Mouse (Mus musculus): ENCODE measurements around the gene Lrmp. TPM values are rescaled to one million over a fixed set of nuclear protein-coding genes. Genes with fewer than 3 reads are reported as not detected.
A peak's percentile ranks its signal among the peaks of the same experiment; 100 is the strongest.

Gene Lrmp
- total RNA-seq, 4 experiments from 2014 or later = 1.8 to 8.3 (median 4.6) TPM

GRCm38 (mm10) chr6:145135804-145136203 lies 20.4 kb downstream of the Lrmp start:
- no peak for DNase-seq (ENCODE audit: low spot score in 2 of 2)

DNA sequence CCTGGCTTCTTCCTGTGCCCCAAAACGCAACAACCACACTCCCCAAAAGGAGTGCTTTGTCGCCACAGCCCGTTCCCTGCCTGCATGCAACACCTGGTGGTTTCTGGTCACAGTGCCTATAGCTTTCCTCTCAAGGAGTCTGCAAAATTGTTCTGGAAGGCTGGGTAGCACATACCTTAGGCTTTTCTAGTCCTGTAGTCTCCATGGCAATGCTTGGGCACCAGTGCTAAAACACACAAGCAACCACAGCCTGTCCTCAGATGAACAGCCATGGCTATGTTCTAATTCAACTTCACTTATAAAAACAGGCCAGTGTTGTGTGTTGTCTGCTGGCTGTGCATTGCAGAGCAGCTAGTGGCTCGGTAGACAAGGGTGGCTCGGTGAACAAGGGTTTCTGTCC lies 21.4 kb downstream of the Lrmp start:
- DNase-seq (ENCODE audit: low spot score in 2 of 2) = no peak

GRCm38 (mm10) chr6:145139236-145139635 lies 23.8 kb downstream of the Lrmp start:
- DNase-seq (ENCODE audit: low spot score in 2 of 2) = no peak

DNA sequence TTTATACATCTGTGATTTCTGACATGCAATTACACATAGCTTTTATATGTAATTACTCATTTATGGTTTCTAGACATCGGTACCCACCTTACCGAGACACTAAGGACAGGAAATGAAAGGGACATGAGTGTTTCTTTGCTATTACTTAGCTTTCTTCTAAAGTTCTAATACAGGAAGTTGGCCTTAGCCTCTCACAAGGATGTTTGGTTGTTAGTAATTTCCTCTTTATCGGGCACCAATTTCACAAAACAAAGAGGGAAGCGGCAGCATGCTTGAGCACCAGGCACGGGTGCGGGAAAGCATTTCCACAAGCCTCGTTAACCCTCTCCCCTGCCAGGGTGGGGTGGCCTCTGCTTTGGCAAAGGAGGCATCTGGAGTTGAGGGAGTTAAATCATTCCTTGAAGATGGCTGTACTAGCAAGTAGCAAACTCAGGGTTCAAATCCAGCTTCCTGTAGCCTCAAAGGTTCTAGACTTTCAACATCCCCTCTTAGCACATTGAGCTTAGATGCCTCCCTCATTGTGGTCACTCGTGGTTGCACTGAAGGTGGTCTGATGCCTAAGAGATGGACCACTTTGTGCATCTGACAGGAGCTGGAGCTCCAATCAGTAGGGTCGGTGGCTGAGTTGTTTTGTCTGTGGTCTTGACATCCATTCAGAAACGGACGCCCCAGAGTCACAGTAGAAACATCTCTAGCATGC lies 24.5 kb downstream of the Lrmp start:
- no peak for DNase-seq (ENCODE audit: low spot score in 2 of 2)

- no peak for DNase-seq (ENCODE audit: low spot score in 2 of 2)
Observed at GRCm38 (mm10) chr6:145140706-145141105, 25.3 kb downstream of the Lrmp start.

DNA sequence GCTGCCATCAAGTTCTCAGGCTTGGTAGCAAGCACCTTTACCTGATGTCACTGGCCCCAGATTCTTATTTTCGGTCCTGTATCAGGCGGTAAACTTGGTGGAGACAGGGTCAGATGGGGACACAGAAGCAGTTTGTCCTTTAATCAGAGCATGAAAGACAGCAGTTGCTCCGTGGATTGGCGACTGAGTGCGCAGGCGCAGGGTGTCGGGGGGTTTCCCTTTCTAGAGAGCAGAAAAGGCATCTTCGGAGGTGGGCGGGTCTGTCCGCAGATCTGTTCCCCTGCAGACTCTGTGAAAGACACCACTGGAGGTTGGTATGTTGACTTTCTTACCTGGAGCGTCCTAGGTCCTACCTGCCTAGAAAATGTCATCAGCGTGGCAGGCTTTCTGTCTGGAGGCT lies 26.4 kb downstream of the Lrmp start:
- DNase-seq (ENCODE audit: low spot score in 2 of 2) = no peak

DNA sequence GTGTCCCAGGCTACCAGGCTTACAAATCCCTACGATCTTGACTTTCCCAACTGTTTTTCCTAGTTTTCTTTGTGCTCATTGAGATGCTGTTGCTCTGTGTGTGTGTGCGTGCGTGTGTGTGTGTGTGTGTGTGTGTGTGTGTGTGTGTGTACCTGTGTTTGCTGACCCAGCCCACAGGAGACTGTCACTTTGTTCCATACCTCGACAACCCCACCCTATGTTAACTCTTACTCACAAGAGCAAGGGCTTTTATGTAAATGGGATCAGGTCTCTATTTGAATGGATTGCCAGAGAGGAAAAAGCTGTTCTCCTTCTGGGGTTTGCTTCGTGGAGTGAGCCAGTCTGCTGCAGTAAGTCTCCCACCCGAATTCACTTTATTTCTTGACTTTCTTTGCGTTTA lies 29.7 kb downstream of the Lrmp start:
- DNase-seq (ENCODE audit: low spot score in 2 of 2) = no peak

DNA sequence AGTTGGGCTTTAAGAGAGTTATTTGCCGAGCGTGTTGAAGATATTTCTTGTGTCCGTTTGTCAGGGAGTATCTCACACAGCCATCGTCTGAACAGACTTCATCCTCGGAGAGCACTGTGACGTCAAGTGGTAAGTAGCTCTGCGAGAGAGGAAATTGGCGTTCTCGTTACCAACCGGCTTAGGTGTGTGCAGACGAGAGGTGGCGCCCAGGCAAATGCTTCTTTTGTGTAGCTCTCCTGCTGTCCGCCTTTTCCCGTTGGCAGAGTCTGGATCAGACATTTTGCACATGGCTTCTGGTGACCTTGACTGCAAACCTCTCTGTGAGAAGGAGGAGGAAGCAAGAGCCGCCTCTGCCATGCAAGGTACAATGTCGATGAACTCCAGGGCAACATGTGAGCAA lies 32.3 kb downstream of the Lrmp start:
- no peak for DNase-seq (ENCODE audit: low spot score in 2 of 2)

DNA sequence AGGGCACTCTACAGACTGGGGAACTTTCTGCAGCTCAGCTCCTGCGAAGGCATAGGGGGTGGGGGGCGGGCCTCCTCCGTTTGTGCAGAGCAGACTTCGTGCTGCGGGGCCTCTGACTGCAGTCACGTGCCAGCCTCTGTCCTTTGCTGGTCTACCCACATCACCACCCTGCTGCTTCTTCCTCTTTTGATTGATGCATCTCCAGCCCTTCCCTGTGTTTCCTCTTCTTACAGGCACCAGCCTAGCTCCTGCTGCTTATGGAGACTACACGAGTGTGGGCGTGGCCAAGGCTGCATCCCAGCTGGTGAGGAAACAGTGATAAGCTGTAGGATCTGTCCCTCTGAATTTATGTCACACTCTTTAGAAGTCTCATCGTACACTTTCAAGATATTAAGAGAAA lies 33.6 kb downstream of the Lrmp start:
- peak in 1 of 2 experiments; percentile 9 for DNase-seq (ENCODE audit: low spot score in 2 of 2)

- no peak for DNase-seq (ENCODE audit: low spot score in 2 of 2)
Observed at GRCm38 (mm10) chr6:145158619-145159018, 43.2 kb downstream of the Lrmp start.

DNA sequence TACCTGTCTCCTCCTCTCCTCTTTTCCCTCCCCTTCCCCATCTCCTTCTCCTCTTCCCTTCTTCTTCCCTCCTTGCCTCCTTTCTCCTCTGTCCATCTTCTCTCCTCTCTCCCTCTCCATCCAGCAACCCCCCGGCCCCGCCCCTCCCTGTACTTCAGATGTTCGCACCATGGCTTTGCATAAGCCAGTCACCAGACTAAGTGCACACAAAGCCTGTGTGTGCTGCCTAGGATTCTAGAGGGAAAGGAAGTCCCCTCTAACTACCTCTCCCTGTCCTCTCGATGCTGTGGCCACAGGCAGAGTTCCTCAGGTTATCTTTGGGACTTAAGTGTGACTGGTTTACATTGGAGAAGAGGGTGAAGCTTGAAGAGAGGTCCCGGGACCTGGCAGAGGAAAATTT lies 45.1 kb downstream of the Lrmp start:
- DNase-seq (ENCODE audit: low spot score in 2 of 2) = no peak

GRCm38 (mm10) chr6:145171892-145172606 lies 56.6 kb downstream of the Lrmp start:
- DNase-seq (ENCODE audit: low spot score in 2 of 2) = no peak

DNA sequence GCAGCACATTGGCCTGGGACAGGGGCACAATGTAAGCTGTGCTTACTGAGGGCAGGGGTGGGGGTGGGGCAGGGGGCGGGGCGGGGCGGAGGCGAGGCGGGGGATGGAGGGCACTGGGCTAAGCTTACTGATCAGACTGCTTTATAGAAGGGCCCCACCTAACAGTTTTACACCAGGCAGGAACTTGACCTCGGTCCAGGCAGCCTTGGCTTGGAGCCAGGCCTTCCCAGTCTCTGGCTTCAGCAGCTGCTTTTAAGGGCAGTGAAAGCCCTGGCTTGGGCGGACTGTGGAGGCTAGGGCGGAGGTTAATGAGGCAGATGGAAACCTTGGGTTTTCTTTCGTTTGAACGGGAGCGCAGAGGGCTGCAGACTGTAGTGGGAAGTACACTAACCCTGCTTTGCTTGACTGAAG lies 58.3 kb downstream of the Lrmp start:
- DNase-seq (ENCODE audit: low spot score in 2 of 2) = no peak

GRCm38 (mm10) chr6:145175571-145175981 lies 60.1 kb downstream of the Lrmp start:
- no peak for DNase-seq (ENCODE audit: low spot score in 2 of 2)

- no peak for DNase-seq (ENCODE audit: low spot score in 2 of 2)
Observed at GRCm38 (mm10) chr6:145176474-145176873, 61.0 kb downstream of the Lrmp start.

DNA sequence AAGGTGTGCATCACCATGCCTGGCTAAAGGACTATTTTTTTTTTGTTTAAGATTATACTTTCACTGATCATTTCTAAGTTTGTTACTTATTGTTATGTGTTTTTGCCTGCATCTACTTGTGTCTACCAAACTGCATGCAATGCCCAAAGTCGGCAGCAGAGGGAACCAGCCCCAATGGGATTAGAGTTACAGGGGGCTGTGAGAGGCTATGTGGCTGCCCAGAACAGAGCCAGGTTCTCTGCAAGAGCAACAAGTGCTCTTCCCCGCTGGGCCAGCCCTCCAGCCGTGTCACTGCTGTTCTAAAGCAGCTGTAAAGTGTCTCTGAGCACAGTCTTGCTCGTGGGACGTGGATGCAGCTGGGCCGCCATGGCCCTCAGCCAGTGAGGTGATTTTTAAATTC lies 64.2 kb downstream of the Lrmp start:
- peak in 1 of 2 experiments; percentile 48 for DNase-seq (ENCODE audit: low spot score in 2 of 2)

DNA sequence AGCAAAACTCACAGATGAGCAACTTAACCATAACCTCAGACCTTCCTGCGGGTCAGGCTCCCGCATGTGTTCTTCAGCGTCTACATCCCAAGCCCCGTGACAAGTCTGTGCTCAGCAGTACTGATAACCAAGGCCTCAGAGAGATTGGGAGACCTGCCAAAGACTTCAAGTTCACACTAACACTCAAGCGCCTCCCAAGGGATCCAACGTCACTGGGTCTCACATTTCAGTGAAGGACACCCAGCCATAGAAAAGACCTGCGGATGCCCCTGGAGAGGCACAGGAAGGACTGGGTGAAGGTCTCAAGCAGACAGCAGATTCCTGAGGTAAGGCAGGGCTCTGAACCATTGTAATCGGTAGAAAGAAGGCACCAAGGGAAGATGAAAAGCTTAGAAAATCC lies 66.6 kb downstream of the Lrmp start:
- DNase-seq (ENCODE audit: low spot score in 2 of 2) = no peak

DNA sequence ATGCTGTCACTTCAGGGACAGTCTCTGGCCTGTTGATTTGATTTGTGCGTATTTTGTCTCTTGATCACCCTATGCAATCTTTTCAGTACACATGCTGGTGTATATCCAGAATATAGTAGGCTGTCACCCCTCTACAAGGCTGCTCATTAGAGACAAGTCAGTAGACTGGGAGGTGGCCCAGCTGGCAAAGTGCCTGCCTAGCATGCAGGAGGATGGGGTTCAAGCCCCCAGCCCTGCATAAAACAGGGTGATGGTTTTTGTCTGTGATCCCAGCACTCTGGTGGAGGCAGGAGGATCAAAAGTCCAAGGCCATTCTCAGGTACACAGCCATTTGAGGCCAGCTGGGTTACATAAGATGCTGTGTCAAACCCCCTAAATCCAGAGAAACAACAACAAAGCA lies 70.6 kb downstream of the Lrmp start:
- DNase-seq (ENCODE audit: low spot score in 2 of 2) = no peak

- DNase-seq (ENCODE audit: low spot score in 2 of 2) = peak; percentile 21 to 74
Observed at GRCm38 (mm10) chr6:145187093-145188088, 71.9 kb downstream of the Lrmp start.

DNA sequence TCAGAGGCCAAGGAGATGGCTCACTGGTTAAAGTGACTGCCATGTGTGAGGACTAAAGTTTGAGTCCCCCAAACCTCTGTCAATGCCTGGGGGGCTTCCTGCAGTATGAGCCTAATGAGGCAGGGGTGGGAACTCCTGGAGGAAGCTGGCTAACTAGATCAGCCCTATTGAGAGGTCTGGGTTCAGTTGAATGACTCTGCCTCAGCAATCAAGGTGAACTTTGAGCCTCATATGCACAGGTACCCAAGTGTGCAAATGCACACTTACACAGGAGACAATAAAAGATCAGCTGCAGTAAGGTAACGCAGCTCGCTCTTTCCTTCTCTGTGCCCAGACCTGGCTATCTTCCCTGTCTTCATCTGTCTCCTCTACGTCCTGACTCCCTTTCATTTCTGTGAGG lies 77.6 kb downstream of the Lrmp start:
- DNase-seq (ENCODE audit: low spot score in 2 of 2) = no peak

- DNase-seq (ENCODE audit: low spot score in 2 of 2) = no peak
Observed at GRCm38 (mm10) chr6:145193446-145193845, 78.0 kb downstream of the Lrmp start.
